Mouse (Mus musculus) hindbrain, embryonic 12.5 days (tissue): ENCODE results near the gene Smim1. TPM values are rescaled to one million over a fixed set of nuclear protein-coding genes. Genes with fewer than 3 reads are reported as not detected.

Source experiments
- ATAC-seq: fragments of 200-750 bp; cut with Nextera tagmentation; 2 replicates; pipeline ENCODE4 v1.8.0; 2017; ENCODE audit warnings: moderate TSS enrichment; ENCODE audit not compliant: low FRiP score
- H3K27ac ChIP-seq: fragments of 300-500 bp; sonication (generic); 2 replicates; pipeline ENCODE4 v1.5.1; 2016; ENCODE audit warnings: mild to moderate bottlenecking
- H3K27me3 ChIP-seq: fragments of 300-500 bp; sonication (generic); 2 replicates; pipeline ENCODE4 v1.6.1; 2016; ENCODE audit warnings: mild to moderate bottlenecking
- H3K36me3 ChIP-seq: fragments of 300-500 bp; sonication (generic); 2 replicates; pipeline ENCODE4 v1.6.1; 2016; ENCODE audit warnings: mild to moderate bottlenecking
- H3K4me1 ChIP-seq: fragments of 300-500 bp; sonication (generic); 2 replicates; pipeline ENCODE4 v1.6.1; 2016
- H3K4me2 ChIP-seq: fragments of 300-500 bp; sonication (generic); replicated peaks from 2 replicates; pipeline ENCODE4 v1.6.1; 2016; ENCODE audit warnings: mild to moderate bottlenecking
- H3K4me3 ChIP-seq: fragments of 300-500 bp; sonication (generic); 2 replicates; pipeline ENCODE4 v1.5.1; 2016; ENCODE audit warnings: mild to moderate bottlenecking
- H3K9ac ChIP-seq: fragments of 300-500 bp; sonication (generic); 2 replicates; pipeline ENCODE4 v1.6.1; 2016; ENCODE audit warnings: mild to moderate bottlenecking, moderate library complexity
- H3K9me3 ChIP-seq: fragments of 300-500 bp; sonication (generic); replicated peaks from 2 replicates; pipeline ENCODE4 v1.6.1; 2016; ENCODE audit warnings: mild to moderate bottlenecking
- WGBS: fragments of 180-500 bp; shearing (Covaris S2); methylation state at CpG from one replicate; pipeline ENCODE4 v1.1.7; 2016; 5-methylcytosine and 5-hydroxymethylcytosine counted together
- polyA plus RNA-seq: library from polyadenylated mRNA; unstranded; fragments of >200 nt; fragmentation: Nextera tagmentation; extraction: Ambion mirVana; gene quantifications from 2 replicates; pipeline ENCODE4 v1.2.1, GENCODE M21; 2016

Gene Smim1
- polyA plus RNA-seq, 1 experiment from 2014 or later: 6.0 TPM

GRCm38 (mm10) chr4:154042577-154042976 is 16.5 kb upstream of the Smim1 start, which contains the start of gene Ccdc27:
Gene Ccdc27, minus strand, starts transcription at chr4:154042677.
- H3K9ac ChIP-seq: no peak within 1 kb of the TSS
- no peak for ATAC-seq
- H3K36me3 ChIP-seq: no peaks in the 10 kb centered on the region
- 91% methylated on average over 9 of the region's 9 CpGs for WGBS
- no peak within 1 kb of the TSS for H3K4me2 ChIP-seq
- H3K4me3 ChIP-seq: no peak within 1 kb of the TSS
- no peaks in the 10 kb centered on the region for H3K9me3 ChIP-seq
- no peak within 1 kb of the TSS for H3K27ac ChIP-seq
- H3K27me3 ChIP-seq: 0 out of 2 replicates have a peak, but pooled peaks cover 2% of the 10 kb centered on the region
- no peaks in the 10 kb centered on the region for H3K4me1 ChIP-seq

DNA sequence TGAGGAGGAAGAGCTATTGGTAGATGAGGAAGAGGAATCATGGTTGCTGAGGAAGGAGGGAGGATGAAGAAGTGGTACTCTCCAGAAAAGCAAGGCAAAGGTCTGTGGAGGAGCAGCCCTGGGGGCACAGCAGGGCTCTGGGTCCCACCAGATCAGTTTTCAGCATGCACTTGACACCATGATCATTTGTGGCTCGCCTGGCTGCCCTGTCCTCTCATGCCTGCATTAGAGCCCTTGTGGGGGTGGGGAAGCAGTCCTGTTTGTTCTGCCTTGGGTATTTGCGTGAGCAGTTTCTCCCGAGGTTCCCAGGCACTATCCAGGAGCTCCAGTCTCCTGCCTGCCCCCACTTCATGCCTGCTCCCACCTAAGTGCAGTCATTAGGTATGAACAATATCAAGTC is 11.1 kb upstream of the Smim1 start:
- Histone ChIP-seq H3K4me3 (no peak overlapping the region), H3K9me3 (no peaks in the 10 kb centered on the region), H3K9ac (no peak overlapping the region), H3K4me2 (no peak overlapping the region), H3K27ac (no peak overlapping the region), H3K27me3 (no peaks in the 10 kb centered on the region; the same call in 1 of the 2 replicates), H3K36me3 (no peaks in the 10 kb centered on the region), H3K4me1 (no peaks in the 10 kb centered on the region)
- WGBS: 52% methylated on average over 3 of the region's 3 CpGs
- no peak for ATAC-seq

- no peaks in the 10 kb centered on the region for H3K9me3 ChIP-seq
- no peak for ATAC-seq
- no peak overlapping the region for H3K4me3 ChIP-seq
- no peak overlapping the region for H3K4me2 ChIP-seq
- no peaks in the 10 kb centered on the region for H3K36me3 ChIP-seq
- no peak overlapping the region for H3K27ac ChIP-seq
- no peak overlapping the region for H3K9ac ChIP-seq
- peaks cover 23% of the 10 kb centered on the region for H3K4me1 ChIP-seq
- peaks cover 35% of the 10 kb centered on the region for H3K27me3 ChIP-seq
These were observed 2.6 kb upstream of the Smim1 start for GRCm38 (mm10) chr4:154028646-154029045.

DNA sequence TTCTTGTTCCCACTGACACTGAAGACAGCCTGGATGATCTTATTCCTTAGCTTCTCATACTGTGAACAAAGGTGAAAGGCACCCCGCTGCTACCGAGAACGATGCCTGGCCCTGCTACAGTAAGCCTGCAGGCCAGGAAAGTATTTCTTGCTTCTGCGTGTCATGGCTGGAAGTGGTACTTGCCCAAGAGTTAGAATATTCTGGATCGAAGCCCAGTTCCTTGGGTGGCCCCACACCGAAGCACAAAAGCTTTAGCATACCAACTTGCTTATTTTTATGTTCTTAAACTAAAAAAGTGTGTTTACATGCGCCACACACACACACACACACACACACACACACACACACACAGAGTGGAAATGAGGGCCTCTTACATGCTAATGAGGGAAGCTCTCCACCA is 2.0 kb upstream of the Smim1 start:
- no peak overlapping the region for H3K4me3 ChIP-seq
- no peaks in the 10 kb centered on the region for H3K36me3 ChIP-seq
- H3K27ac ChIP-seq: no peak overlapping the region
- no peak overlapping the region for H3K4me2 ChIP-seq
- H3K27me3 ChIP-seq: peaks cover 38% of the 10 kb centered on the region
- no peak for ATAC-seq
- H3K9ac ChIP-seq: no peak overlapping the region
- H3K4me1 ChIP-seq: peaks cover 26% of the 10 kb centered on the region
- no peaks in the 10 kb centered on the region for H3K9me3 ChIP-seq
- WGBS: 81% methylated on average over 7 of the region's 7 CpGs

GRCm38 (mm10) chr4:154026441-154026761 is 371 bp upstream of the Smim1 start:
- Histone ChIP-seq H3K4me2 (peak overlapping the region; percentile 52), H3K9ac (no peak overlapping the region), H3K27me3 (peaks cover 38% of the 10 kb centered on the region), H3K4me3 (peak overlapping the region; percentile 26), H3K9me3 (no peaks in the 10 kb centered on the region), H3K4me1 (peaks cover 31% of the 10 kb centered on the region), H3K27ac (no peak overlapping the region), H3K36me3 (peaks cover 10% of the 10 kb centered on the region)
- 48% methylated on average over 2 of the region's 2 CpGs for WGBS
- no peak for ATAC-seq

DNA sequence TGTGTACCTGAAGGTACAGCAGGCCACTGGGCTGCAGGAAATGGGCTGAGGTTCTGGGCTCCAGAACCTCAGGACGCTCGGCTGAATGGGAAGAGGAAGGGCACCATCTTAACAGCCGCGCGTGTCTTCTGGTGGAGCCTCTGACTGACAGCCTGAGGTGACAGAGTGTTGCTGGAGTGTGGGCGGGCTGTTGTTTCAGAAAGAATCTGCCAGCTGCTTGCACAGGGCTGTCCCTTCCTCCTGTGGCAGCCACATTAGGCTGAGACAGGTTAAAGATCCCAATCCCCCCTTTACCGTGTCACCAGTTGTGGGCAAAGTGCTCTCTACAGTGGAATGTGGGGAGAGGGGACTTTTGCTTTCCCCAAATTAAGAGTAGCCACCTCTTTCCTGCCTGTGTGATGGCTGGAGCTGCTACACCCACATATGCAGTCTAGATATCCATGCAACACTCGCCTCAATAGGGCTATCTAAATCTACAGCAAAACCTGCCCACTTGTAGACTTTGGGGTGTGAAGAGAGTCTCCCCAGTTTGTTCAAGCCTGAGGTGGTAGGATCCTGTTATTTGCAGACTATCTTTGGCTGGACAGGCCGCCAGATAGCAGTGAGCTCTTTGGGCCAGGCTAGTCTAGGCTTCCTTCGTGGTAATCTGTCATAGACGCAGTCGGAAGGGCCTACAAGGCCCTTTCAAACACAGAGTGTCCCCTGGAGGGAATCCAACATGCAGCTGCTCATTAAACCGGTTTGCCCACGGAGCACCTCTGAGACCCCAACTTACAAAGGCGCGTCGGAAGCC is 1.1 kb downstream of the Smim1 start:
- no peak for ATAC-seq
- Histone ChIP-seq H3K9ac (no peak overlapping the region), H3K36me3 (peaks cover 24% of the 10 kb centered on the region), H3K4me2 (peak overlapping the region; percentile 52), H3K9me3 (no peaks in the 10 kb centered on the region), H3K27me3 (peaks cover 38% of the 10 kb centered on the region), H3K4me3 (no peak overlapping the region), H3K27ac (no peak overlapping the region), H3K4me1 (peaks cover 31% of the 10 kb centered on the region)
- WGBS: 35% methylated on average over 17 of the region's 17 CpGs

DNA sequence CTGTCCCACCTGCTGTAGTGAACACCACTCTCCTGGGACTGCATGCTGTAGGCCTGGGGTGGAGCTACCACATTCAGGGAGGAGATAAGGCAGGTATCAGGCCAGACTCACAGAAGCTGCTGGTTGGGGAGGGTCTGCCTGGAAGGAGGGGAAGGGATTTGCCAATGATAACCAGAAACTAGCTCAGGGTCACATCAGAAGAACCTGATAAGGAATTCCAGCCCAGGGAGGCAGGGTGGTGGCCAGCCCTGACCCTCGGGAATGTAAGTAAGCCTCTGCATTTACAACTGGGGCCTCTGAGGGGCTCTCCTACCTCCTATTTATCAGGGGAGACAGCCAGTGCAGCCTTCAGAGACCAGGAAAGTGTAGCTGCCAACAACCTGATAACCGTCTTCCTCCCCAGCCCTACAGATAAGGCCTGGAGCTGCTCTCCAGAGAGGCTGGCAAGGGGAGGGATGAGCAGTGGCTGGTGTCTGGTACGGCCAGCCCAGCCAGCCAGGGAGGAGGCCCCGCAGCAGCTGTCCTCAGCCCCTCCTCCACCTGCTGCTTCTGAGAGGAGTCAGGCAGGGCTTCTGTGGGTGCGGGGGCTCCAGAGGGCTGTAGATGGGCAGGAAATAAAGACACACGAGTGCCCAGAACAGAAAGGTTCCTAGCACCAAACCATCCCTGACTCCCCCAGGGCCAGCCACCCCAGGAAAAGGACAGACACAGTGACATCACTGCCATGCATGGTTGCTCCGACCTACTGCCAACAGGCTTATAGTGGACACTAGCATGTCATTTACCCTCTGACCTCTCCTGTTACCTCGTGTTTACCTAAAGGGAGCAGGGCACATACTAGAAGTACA is 2.1 kb downstream of the Smim1 start:
- Histone ChIP-seq H3K4me2 (no peak overlapping the region), H3K9me3 (no peaks in the 10 kb centered on the region), H3K4me1 (peaks cover 31% of the 10 kb centered on the region), H3K27ac (no peak overlapping the region), H3K27me3 (peaks cover 38% of the 10 kb centered on the region), H3K4me3 (no peak overlapping the region), H3K36me3 (peaks cover 34% of the 10 kb centered on the region), H3K9ac (no peak overlapping the region)
- WGBS: 32% methylated on average over 8 of the region's 8 CpGs
- ATAC-seq: no peak

DNA sequence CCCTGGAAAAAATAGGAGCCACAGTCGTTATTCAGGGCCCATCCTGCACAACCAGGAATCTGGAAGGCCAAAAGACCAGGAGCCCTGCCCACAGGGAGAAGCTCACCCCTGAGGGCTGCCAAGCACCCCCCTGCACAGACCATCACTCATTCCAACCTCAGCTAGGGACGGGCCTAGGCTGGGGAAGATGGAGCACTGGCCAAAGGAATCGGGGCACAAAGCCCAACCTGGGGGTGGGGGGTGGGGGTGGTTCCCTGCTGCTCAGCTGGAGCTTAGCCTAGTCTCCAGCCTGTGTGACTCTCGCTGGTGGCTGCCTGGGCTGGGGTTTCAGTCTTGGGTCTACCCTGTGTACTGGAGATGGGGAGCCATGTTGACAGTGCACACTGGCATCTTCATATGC is 3.2 kb downstream of the Smim1 start:
- H3K36me3 ChIP-seq: peaks cover 45% of the 10 kb centered on the region
- WGBS: 36% methylated on average over 4 of the region's 4 CpGs
- no peak overlapping the region for H3K9ac ChIP-seq
- peaks cover 31% of the 10 kb centered on the region for H3K4me1 ChIP-seq
- peaks cover 38% of the 10 kb centered on the region for H3K27me3 ChIP-seq
- H3K27ac ChIP-seq: no peak overlapping the region
- H3K4me3 ChIP-seq: no peak overlapping the region
- no peaks in the 10 kb centered on the region for H3K9me3 ChIP-seq
- no peak for ATAC-seq
- H3K4me2 ChIP-seq: no peak overlapping the region

DNA sequence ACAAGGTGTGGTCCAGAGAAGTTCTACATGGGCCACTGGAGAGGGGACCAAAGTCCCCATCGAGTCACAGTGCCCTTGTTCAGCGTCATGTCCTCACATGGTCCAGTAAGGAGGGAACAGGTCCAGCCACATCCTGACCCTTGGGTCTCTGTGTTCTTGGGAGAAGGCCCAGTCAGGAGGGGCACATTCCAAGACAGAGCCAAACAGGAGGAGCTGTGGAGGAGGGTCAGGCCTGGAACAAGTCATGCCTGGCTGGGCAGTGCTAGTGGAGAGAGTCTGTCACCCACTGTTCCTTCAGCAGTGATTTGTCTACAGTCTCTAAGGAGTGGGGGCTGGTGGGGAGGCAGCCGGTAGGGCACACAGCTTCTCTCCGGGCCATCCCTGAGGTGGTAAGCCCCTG is 3.6 kb downstream of the Smim1 start:
- Histone ChIP-seq H3K9ac (no peak overlapping the region), H3K4me3 (no peak overlapping the region), H3K4me2 (no peak overlapping the region), H3K27me3 (peaks cover 35% of the 10 kb centered on the region), H3K4me1 (peaks cover 31% of the 10 kb centered on the region), H3K36me3 (peaks cover 50% of the 10 kb centered on the region), H3K27ac (no peak overlapping the region), H3K9me3 (no peaks in the 10 kb centered on the region)
- WGBS: 72% methylated on average over 4 of the region's 4 CpGs
- no peak for ATAC-seq

DNA sequence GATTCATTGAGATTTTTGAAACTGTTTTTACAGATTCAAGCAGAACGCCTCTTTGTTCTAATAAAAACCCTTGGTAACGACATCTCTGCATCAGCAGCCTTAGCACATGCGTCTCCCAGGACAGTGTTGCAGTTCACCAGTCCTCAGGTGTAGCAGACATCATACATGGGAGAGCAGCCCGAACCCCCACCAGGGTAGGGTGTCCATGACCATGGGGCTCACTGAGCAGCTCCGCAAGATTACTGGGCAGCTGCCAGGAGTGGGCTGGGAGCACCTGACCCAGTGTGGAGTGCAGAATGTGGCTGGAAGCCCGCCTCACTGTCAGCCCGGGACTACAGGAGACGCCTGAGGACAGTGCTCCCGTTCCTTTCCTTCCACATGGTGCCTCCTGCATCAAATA is 4.6 kb downstream of the Smim1 start:
- peaks cover 59% of the 10 kb centered on the region for H3K36me3 ChIP-seq
- ATAC-seq: no peak

GRCm38 (mm10) chr4:154019571-154019970 is 6.5 kb downstream of the Smim1 start:
- Histone ChIP-seq H3K27ac (no peak overlapping the region), H3K4me2 (no peak overlapping the region), H3K36me3 (peaks cover 78% of the 10 kb centered on the region), H3K4me1 (peaks cover 16% of the 10 kb centered on the region), H3K9me3 (no peaks in the 10 kb centered on the region), H3K27me3 (peaks cover 12% of the 10 kb centered on the region), H3K9ac (no peak overlapping the region), H3K4me3 (no peak overlapping the region)
- WGBS: 80% methylated on average over 7 of the region's 7 CpGs
- no peak for ATAC-seq

More for the DNA sequence above, 4.6 kb downstream of the Smim1 start:
- Histone ChIP-seq H3K4me2 (no peak overlapping the region), H3K9me3 (no peaks in the 10 kb centered on the region), H3K27me3 (peaks cover 26% of the 10 kb centered on the region), H3K4me3 (no peak overlapping the region), H3K4me1 (peaks cover 30% of the 10 kb centered on the region), H3K27ac (no peak overlapping the region), H3K9ac (no peak overlapping the region)
- 93% methylated on average over 9 of the region's 9 CpGs for WGBS

DNA sequence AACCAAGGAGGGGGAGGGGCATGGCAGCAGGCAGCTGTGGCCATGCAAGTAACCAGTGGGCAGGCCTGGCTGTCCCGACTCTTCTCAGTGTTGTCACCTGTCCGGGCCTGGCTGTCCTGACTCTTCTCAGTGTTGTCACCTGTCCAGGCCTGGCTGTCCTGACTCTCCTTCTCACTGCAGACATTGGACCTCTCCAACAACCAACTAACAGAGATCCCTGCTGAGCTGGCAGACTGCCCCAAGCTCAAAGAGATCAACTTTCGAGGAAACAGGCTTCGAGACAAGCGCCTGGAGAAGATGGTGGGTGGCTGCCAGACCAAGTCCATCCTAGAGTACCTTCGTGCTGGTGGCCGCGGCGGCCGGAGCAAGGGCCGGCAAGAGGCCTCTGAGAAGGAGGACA is 10.6 kb downstream of the Smim1 start:
- ATAC-seq: no peak
- Histone ChIP-seq H3K4me3 (no peak overlapping the region), H3K4me1 (peaks cover 22% of the 10 kb centered on the region), H3K36me3 (peaks cover 62% of the 10 kb centered on the region), H3K27me3 (no peaks in the 10 kb centered on the region), H3K9me3 (no peaks in the 10 kb centered on the region), H3K9ac (no peak overlapping the region), H3K27ac (no peak overlapping the region), H3K4me2 (no peak overlapping the region)
- WGBS: 89% methylated on average over 11 of the region's 11 CpGs
